Mouse (Mus musculus) lung, adult 18-20 months (tissue): ENCODE data around the gene Supt3.

ENCODE experiments used
- DNase-seq, 2 experiments: peaks; one replicate each; pipeline ENCODE4 v3.0.0; 2022; ENCODE audit warnings: mixed read lengths in 2 of 2

The Supt3 gene

GRCm38 (mm10) chr17:45058566-45059363 is 281.8 kb downstream of the Supt3 start:
- DNase-seq: no peak

DNA sequence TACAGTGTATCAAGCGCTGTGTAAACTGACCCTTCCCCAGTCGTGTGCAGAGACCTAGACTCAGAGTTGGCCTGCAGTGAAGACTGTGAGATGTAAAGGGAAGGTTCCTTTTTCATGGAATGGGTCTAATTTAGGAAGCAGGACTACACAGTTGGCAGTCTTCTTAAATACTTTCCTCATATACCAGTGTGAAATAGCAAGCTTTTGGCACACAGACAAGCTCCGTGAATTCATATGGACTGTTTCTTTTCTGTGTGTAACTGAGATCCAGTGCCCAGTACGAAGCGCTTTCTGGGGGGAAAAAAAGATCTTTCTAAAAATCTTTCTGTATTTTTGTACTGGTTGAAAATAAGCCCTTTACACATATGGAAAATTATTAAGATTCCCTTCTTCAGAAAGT is 286.8 kb downstream of the Supt3 start:
- no peak for DNase-seq

DNA sequence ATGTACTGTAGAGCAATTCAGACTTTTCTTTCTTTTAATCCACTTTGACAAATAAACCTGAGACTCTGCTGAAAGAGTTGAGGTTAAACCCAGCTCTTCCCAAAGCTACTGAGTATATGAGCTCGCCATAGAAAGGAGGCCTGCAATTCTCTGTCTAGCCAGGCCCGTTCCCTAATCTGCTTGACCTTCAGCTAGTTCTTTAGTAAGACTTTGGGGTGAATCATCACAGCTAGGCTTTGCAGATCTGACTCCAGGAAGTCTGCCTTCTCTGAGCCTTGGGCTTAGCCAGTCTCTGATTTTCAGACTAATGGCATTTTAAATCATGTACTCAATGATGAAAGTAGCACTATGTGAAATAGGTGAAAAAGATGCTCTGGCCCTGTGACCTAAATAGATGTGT is 288.5 kb downstream of the Supt3 start:
- no peak for DNase-seq

DNA sequence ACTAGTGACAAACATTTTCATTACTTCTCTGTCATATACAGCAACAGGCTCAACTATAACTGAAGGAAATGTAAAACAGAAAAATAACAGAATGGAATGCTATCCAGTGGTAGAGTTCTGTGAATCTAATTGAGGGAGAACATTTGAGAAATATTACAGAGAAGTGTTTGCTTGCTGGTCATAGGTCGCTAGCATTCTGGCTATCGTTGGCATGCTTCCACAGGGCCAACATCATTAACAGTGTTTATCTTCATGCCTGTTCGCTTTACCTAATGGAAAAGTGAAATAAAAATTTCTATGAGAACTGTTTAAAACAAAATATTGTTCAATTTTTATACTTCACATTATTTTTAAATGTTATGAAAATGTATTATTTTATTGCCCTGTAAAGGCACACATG is 290.5 kb downstream of the Supt3 start:
- no peak for DNase-seq

- DNase-seq: no peak
These were observed 291.4 kb downstream of the Supt3 start for GRCm38 (mm10) chr17:45068321-45068720.

DNA sequence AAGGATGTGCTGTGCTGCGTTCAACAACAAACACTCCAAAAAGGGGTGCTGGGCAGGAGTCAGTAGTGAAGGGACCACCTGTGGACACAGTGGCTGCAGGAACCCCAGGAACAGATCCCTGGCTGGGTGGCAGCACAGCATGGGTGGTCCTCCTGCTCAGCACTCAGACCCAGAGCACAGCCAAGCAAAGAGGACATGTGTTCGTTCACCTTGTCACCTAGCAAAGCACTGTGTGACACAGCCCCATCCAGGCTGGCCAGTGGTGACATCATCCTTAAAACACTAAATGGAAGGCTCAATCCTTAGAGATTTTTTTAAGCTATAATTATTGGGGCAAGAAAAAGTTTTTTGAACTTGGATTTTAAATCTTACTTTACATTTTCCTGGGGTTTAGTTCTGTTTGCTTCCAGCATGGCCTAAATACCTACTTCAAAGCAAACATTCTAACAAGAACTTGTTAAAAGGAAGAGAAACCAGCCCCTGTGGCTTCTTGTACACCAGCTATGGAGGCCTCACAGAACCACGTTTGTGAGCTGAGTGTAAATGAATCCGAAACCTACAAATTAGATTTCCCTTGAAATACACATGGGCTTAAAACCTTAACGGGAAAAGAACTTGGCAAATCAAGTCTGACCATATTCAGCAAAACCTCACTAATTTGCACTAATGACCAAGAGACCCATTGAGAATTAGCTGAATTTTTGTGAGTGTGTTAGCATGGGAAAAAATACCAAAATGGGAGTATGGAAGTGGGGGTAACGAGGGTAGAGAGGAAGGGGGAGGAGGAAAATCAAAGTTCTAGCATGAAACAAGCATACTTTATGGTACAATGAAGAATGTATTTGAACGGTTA is 295.8 kb downstream of the Supt3 start:
- no peak for DNase-seq

DNA sequence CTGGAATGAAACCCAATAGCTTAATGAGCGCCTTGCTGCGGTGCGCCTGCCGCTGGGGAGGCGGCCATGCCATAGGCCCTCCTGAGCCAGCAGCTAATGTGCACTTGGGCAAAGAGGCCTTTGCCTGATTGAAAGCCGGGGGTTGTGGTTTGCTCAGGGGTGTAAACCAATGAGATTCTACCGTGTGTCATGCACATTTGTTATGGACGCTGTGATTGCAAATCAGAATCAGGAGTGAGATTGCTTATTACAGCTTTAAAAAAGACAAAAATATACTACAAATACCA is 296.3 kb downstream of the Supt3 start:
- DNase-seq: no peak

DNA sequence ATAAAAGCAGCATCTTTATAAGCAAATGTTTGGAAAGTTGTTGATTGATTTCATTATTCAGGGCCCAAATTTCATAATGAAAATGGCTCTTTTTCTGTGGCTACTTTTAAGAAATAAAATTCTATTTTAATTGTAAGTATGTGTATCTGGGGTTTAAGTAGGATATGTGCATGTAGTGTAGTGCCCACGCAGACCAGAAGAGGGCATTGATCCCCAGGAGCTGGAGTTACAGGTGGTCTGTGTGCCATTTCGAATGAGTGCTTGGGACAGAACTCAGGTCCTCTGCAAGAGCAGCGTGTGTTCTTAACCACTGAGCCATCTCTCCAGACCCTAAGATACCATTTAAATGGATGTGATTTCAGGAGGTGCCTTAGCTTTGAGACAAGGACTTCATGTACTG is 296.8 kb downstream of the Supt3 start:
- DNase-seq: no peak

DNA sequence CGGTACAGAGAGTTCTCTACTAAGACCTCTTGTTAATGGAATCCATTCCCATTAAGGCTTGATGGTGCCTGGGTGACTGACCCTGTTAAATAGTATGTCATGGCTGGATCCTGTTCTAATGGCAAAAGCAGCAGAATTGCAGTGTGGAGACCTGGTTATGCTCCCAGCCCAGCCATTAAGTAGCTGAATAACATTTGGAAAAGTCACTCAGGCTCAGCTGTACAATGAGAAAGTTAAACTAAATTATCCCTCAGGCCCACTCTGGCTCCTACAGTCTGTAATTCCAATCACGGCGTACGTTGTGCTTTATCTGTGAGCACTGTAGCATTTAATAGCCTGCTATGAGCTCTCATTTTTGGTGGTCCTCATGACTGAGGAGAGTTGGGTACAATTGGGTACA is 300.0 kb downstream of the Supt3 start:
- DNase-seq: no peak

GRCm38 (mm10) chr17:45077921-45078640 is 301.1 kb downstream of the Supt3 start:
- DNase-seq: no peak

DNA sequence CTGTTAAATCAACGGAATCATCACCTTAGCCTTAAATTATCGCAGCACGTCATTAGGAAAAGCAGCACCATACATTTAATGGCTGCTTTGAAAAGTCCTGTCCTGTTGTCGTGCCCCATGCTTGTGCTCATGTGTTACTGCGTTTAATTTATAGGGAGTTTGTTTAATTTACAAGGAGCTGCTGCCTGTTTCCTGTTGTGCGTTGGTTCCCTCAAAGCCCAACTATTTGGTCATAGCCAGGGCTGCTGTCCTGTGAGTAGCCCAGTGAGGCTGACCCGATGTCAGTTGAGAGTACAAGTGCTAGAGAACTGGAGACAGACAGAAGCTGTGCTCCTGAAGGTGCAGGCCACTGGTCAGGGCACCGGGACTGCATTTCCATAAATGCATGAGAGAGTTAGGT is 304.6 kb downstream of the Supt3 start:
- DNase-seq: no peak

DNA sequence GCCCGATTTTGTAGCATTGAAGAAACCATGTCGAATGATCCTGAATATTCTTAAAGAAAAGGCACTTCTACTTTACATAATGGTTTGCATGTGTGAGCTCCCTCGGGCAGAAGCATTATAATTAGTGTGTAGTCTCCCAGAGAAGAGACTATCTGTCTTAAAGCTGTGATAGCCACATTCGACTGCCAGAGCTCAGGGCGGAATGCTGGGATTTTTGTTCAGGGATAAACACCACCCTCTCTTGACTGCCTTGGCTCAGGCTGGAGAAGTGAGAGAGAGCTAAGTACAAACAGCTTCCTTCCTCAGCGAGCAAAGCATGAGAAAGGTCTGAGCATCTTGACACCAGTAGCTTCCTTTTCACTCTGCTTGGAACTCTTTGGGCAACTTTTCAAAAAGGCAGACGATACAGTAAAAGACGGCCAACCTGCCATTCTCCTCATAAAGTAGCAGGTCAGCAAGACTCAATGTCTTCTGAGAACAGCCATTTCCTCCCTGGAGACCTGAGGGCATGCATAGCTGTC is 305.1 kb downstream of the Supt3 start:
- no peak for DNase-seq

DNA sequence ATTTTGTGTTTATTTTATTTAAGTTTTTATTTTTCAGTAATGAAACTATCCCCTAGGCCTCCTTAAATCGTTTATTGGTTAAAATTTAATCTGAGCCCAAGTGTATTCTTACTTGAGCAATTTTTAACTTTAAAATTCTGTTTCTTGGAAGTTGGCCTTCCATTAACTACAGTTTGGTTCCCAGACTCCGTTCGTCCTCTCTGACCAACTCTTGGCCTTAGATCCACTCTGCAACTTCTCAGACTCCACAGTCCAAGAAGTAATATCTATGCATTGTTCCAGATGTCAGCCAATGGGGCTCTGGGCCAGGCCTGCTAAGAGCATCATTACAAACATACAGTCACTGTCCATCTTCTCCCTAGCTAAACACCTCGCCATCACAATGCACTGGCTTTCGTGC is 309.4 kb downstream of the Supt3 start:
- DNase-seq: no peak

GRCm38 (mm10) chr17:45087022-45087421 is 310.1 kb downstream of the Supt3 start:
- DNase-seq: no peak

DNA sequence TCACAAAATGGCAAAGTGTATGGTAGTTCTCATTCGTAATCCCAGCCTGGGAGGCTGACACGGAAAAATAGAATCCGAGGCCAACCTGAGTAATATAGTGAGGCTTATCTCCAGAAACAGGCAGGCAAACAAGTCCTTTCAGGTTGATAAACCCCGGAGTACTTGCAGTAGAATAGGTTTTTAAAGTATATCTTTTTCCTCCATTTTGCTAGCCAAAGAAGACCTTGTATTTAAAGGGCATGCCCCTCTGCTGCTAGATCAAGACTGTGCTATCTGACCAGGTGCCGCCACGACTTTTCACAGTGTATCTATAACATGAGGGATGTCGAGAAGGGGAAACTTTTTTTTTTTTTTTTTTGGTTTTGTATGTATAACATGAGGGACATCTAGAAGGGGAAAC is 324.1 kb downstream of the Supt3 start:
- no peak for DNase-seq

DNA sequence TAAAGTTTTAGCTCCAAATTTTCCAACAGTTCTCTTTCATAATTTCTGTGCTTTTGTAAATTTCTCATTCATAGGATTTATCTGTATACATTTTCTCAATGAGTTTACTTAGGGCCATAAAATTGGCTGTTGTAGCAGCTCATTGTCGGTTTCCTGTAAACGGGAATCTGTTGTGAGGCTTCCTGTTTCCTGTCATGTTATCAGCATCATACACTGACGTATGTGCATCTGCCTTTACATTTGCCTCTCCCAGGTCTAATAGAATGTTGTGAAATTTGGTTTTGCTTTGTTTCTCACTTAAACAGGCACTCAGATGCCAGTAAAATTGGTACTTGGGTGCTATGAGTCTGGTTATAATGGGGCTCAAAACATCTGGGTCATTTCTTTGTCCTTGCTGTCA is 338.4 kb downstream of the Supt3 start:
- DNase-seq: no peak

GRCm38 (mm10) chr17:45118565-45119471 is 341.9 kb downstream of the Supt3 start:
- no peak for DNase-seq

DNA sequence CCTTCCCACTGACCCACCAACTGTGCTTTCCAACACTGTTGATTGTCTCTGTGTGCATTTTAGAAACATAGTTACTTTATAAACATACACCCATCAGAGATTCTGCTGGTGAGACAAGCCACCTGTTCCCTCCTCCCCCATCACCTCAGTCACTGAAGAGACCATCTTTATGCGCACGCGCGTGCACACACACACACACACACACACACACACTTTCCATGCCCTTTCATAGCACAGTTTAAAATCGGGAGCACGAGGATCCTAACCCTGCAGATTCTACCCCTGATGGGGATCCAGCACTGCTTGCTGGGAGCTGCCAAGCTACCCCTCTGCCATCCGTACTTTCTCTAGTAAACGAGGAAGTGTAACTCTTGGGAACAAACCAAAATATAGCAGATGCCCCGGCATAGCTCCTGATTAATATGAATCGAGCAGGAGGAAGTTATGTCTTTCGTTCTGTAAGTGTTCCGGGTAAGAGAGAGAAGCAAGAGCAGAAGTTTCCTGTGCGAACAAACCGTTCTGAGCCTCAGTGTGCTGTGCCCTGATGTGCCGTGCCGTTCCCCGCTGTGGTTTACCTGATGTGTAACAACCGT is 342.8 kb downstream of the Supt3 start:
- no peak for DNase-seq

- DNase-seq: no peak
These were observed 346.9 kb downstream of the Supt3 start for GRCm38 (mm10) chr17:45123856-45124255.

DNA sequence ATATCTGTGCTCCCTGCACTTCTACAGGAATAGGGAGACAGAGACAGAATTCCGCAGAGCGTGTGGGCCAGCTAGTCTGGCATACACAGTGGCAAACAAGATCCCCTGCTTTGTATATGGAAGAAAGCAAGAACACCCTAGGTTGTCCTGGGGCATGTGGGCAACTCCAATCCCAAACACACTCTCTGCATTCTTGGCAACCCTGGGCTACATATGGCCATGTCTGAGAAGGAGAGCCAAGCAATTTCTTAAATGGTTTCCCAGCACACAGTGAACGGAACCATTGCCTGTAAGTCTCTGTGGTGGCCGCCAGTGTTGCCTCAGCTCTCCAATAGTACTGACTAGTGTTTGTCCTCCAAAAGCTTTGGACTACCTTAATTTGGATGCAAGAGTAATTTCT is 351.7 kb downstream of the Supt3 start:
- DNase-seq: no peak

DNA sequence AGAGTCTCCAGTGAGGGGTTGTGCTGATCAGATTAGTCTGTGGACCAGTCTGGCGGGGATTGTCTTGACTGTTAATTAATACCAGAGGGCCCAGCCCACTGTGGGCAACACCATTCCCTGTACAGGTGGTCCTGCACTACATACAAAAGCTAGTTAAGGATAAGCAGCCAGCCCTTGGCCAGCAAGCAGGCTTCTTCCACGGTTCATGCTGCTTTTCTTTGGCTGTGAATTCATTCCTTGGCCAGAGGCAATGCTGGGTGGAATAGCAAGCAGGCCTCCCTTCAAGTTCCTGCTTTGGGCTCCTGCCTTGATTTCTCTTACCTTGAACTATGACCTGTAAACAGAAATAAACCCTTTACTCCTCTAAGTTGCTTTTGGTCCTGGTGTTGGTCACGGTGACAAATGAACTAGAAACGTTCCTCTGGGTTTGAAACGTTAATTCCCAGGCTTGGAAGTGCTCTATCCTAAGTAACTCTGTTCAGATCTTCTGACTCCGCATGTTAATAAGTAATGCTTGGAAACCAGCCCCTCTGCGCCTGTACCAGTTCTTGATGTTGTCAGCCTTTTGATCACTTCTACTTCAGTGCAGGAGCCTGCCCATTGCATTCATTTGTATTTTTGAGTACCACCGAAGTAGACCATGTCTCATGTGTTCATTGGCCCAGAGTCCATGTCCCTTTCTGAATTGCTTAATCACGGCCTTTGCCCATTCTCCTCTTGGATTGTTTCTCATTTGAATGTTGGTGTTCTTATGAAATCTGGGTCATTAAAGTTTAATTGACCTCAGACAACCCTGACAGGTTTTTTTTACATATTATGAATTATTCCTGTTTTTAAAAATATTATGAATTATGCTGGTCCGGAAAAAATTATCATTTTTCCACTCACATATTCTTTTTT is 356.8 kb downstream of the Supt3 start:
- no peak for DNase-seq
